Mouse (Mus musculus) thymus, postnatal 10 days (tissue): Measurements from ENCODE around the gene Fam208b.
"Not testable (repeated sequence)": the region's sequence is repeated elsewhere in the genome, so short reads cannot be mapped to it uniquely, and the experiment has no call there.

Source experiments
- DNase-seq, 2 experiments: peaks; one replicate each; pipeline ENCODE4 v3.0.0; 2021; ENCODE audit warnings: low spot score in 2 of 2

Gene Fam208b

GRCm38 (mm10) chr13:3563953-3564352 is 47.0 kb downstream of the Fam208b start:
- DNase-seq, result no peak

DNA sequence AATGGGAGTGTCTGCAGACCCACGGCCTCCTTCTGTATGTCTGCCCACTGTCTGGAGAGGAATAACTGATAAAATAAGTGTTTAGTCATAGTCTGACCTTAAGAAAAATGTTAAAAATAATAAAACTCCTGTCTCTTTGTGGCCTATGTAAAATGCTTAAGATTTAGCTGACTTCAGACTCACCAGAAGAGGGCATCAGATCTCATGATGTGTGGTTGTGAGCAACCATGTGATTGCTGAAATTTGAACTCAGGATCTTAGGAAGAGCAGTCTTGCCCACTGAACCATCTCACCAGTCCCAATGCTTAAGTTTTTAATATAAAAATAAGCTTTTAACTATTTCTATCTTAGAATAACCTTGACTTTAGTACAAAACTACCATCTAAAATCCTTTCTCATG is 47.8 kb downstream of the Fam208b start:
- DNase-seq, result no peak

DNA sequence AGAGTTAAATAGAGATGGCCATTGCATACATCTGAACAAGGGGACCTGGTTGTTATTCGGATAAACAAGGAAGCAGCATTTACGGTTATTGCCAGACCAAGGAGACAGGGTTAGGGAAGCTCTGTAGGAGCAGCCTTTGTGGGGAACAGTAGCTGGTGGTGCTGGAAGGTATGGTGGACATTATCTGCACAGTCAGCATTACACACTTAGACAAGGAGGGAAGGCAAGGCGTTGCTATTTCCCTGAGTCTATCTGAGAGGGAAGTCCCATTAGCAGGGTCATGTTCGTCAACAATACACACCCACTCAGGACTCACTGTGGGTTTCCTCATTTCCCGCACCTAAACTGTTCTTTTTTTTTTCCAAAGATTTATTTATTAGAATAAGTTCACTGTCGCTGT is 63.1 kb downstream of the Fam208b start:
- DNase-seq, result no peak

GRCm38 (mm10) chr13:3547410-3547809 is 63.5 kb downstream of the Fam208b start:
- DNase-seq, result no peak

- no peak for DNase-seq
Measured at GRCm38 (mm10) chr13:3544925-3545324, 66.0 kb downstream of the Fam208b start.

DNA sequence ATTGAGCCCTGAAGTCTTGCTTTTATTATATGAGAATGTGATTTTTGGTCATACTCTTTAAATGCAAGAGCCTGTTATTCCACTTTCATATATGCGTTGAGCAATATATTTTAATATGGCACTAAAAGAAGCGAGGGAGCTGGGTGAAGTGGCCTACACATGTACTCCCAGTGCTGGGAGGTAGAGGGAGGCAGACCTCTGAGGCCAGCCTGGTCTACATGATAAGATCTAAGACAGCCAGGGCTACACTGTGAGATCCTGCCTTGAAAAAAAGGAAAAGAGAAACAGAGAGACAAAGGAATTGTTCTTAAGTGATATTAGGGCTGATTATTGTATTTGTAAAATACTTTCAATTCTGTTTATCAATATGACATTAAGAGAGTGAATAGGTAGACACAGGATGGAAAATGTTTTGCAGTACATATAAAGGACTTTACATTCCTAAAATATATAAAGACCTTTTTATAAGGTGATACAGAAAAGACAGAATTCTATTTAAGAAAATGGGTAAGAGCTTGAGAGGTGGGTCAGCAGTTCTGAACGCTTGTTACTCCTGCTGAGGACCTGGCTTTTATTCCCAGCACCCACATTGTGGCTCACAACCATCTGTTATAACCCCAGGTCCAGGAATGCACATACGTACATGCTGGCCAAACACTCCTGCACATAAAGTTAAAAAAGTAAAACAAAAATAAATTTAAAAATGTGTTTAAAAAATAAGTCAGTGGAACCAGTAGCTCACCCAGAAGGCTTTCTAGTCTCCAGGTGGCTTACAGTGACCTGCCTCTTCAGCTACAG is 66.6 kb downstream of the Fam208b start:
- no peak for DNase-seq

- DNase-seq, result no peak
Measured at GRCm38 (mm10) chr13:3541159-3541782, 69.6 kb downstream of the Fam208b start.

DNA sequence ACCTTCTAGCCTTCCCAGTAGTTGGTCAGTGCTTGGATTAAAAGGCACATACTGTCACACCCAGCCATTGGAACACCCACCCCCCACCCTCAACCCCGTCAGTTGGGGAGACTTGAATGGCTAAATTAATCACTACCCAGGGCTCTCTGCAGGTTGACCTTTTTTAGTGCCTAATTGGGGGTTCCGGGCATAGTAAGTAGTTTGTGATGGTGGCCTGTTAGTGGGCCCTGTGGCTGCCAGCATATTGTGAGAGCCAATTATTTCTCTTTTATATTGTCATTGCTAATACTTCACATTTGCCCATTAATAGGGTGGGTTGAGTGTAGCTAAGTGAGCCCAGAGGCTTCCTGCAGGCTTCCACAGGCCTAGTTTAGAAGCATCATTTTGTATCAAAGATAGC is 70.7 kb downstream of the Fam208b start:
- DNase-seq, result no peak

DNA sequence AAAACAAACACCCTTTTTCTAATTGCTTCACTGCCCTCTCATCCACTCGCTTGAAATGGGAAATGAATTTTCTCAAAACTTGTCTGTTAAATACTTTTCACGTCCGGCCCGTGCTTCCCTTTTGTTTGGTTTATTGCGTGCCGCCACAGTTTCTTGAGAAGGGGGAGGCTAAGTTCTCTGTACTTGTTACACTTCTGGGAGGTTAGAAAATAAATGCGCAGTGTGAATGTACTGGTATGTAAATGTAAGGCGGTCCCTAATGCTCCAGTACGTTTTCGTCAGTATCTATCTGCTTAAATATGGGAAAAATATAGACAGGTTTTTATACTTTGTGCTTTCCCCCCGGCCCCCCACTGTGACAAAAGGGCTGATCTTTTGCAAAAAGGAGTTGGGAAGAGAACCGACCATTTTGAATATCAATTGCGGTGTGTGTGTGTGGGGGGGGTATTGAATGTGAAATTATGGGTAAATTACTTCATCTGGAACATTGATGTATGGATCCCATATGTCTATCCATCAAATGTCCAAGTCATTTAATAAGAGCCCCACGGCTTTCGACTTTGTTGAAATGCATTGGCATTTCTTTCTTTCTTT is 71.8 kb downstream of the Fam208b start:
- DNase-seq, result peak in 1 of 2 experiments; percentile 17

- peak; percentile 37 to 52 for DNase-seq
Measured at GRCm38 (mm10) chr13:3538223-3538968, 72.5 kb downstream of the Fam208b start.

DNA sequence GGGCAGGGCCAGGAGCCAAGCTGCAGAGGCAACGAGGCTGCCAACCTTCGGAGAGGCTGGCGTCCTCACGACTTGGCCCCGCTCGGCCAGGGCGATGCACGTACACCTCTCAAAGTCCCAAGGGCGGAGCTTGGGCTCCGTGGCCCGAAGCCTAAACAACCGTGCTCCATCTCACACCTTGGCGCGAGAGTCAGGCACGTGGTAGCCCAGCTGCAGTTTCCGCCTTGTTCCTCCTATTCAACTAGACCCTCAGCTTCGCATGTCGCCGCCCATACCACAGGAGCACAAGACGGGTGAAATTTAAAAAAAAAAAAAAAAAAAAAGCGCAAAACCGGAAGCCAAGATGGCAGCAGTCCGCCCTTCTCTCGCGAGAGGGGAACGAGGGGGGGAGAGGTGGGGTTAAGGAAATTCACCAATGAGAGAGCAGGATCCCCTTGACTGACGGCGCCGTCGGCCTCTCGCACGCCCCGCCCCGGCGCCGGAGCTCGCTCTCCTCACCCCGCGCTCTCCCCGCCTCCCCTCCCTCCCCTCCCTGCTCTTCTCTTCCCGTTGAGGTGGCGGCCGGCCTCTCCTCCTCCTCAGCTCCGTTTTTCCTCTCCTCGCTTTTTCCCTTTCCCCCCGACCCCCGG is 73.2 kb downstream of the Fam208b start, which contains the start of gene Gdi2:
TSS of gene Gdi2 (plus strand) at position 470 of the 629 bp plus-strand sequence.
- peak; percentile 93 to 96 for DNase-seq

- DNase-seq, result no peak
Measured at GRCm38 (mm10) chr13:3534146-3534545, 76.8 kb downstream of the Fam208b start.

DNA sequence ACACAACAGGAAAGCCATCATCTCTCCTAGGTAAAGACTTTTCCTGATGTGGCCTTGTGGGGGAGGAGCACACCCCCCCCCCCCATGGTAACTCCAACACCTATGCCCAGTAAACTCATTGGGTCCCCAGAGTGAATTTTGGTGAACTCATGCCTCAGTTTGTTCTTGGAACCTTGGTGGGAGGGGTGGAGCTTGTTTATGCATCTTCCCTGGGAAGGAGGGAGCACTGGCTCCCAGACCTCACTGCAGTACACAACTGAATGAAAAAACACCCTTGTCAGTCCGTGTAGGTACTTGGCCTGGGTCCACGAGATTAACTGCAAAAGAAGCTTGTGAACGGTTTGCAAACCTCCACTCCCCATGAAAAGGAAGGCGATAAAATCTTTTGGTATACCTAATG is 78.5 kb downstream of the Fam208b start:
- no peak for DNase-seq

GRCm38 (mm10) chr13:3531692-3532320 is 79.1 kb downstream of the Fam208b start:
- no peak for DNase-seq

DNA sequence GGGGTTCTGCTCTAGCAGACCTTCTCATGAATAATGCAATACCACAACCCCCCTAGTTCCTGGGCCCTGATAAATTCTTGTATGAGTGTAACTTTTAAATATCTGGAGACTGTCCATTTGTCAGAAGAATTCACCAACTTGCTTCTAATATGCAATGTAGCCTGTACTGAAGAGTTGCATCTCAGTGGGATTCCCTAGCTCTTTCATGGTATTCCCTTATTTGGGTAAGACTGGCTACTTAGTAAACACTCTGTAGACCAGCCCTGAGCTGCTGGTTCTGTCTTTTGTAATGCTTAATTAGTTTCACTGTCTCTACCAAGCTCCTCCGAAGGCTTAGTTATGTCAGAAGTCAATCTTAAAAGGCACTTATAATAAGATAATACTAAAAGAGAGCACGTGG is 79.7 kb downstream of the Fam208b start:
- not testable (repeated sequence) for DNase-seq

GRCm38 (mm10) chr13:3530451-3530850 is 80.5 kb downstream of the Fam208b start:
- no peak for DNase-seq

DNA sequence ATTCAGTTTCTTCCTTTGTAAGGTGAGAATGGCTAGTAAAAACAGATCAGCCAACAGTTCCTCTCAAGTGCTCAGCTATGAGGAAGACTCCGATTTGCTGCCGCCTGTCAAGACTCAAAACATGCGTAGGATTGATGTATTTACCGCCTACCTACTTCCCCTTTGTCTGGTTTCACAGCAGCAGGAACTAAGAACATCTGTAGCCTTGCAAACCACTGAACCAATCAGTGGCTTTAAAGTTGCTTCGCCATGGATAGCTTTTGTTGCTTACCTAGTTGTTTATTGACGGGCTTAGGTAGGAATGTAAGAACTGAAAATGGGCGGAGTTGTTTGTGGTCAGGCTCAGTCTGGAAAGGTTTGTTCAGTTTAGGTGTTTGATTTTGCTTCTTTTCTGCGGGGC is 84.6 kb downstream of the Fam208b start:
- peak; percentile 24 to 31 for DNase-seq

DNA sequence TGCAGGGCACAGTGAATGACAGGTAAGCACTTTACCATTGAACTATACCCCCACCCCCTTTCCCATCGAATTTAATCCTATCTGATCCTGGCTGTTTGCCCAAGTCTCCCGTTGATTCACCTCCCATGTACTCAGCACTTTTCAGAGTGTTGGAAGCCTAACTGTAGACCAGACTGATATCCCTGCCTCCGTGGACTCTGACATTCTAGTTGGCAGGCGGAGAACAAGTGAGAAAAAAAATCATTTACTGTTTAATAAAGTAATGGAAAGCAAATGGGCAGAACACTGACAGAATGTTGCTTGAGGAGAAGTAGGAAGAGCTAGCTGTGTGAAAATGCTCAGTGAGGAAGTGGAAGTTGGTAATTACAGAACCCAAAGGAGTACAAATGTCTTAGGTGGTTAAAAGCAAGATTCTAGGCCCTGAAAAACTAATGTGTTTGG is 85.3 kb downstream of the Fam208b start:
- DNase-seq, result no peak

GRCm38 (mm10) chr13:3523946-3524345 is 87.0 kb downstream of the Fam208b start:
- DNase-seq, result no peak

GRCm38 (mm10) chr13:3523459-3523858 is 87.4 kb downstream of the Fam208b start:
- DNase-seq, result no peak

DNA sequence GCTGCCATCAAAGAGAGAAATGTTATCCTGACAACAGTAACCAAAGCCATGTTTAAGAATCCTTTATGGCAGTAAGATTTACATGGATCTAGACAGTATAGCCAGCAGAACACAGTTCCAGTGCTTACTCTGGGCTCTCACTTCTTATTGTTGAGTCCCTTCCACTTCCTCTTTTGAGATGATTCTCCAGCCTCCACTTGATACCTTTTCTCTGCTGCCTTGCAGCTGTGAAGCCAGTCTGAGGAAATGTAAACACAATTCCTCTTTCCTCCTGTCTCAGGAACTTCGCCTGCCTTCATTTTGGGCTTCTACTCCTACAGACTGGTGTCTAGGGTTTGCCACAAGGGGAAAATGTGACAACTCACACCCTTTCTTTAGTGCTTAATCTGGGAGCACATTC is 90.9 kb downstream of the Fam208b start:
- DNase-seq, result not testable (repeated sequence)
